Mouse (Mus musculus) intestine, embryonic 15.5 days (tissue): ENCODE measurements around the gene Trmu. TPM values are rescaled to one million over a fixed set of nuclear protein-coding genes. Genes with fewer than 3 reads are reported as not detected.

Experiments used
- polyA plus RNA-seq: library from polyadenylated mRNA; unstranded; fragments of >200 nt; fragmentation: Nextera tagmentation; extraction: Ambion mirVana; gene quantifications from 2 replicates; pipeline ENCODE4 v1.2.1, GENCODE M21; 2015

Gene Trmu
- polyA plus RNA-seq, 1 experiment from 2014 or later, result 34.2 TPM

Other genes starting within 250 kb of the Trmu start
- gene Ppara, start 144.3 kb upstream of the Trmu start, polyA plus RNA-seq, result 18.2 and 19.5 TPM in 2 replicates
- 48.8 and 59.4 TPM in 2 replicates for gene Cdpf1, start 67.6 kb upstream of the Trmu start, polyA plus RNA-seq
- 0.20 and 0.24 TPM in 2 replicates for gene Pkdrej, start 57.6 kb upstream of the Trmu start, polyA plus RNA-seq
- gene Ttc38, start 47.0 kb upstream of the Trmu start, polyA plus RNA-seq, result 8.5 and 10.0 TPM in 2 replicates
- 22.8 and 23.5 TPM in 2 replicates for gene Gtse1, start 19.6 kb upstream of the Trmu start, polyA plus RNA-seq
- 1.1 TPM in 2 replicates for gene Celsr1, start 154.5 kb downstream of the Trmu start, polyA plus RNA-seq
- gene Gramd4, start 178.4 kb downstream of the Trmu start, polyA plus RNA-seq, result 12.4 and 13.6 TPM in 2 replicates